Mouse (Mus musculus): ENCODE measurements around the gene Ugt1a9. TPM values are rescaled to one million over a fixed set of nuclear protein-coding genes. Genes with fewer than 3 reads are reported as not detected.
"Not testable (repeated sequence)": the region's sequence is repeated elsewhere in the genome, so short reads cannot be mapped to it uniquely, and the experiment has no call there.

The Ugt1a9 gene
- polyA plus RNA-seq, 1 experiment = not detected

DNA sequence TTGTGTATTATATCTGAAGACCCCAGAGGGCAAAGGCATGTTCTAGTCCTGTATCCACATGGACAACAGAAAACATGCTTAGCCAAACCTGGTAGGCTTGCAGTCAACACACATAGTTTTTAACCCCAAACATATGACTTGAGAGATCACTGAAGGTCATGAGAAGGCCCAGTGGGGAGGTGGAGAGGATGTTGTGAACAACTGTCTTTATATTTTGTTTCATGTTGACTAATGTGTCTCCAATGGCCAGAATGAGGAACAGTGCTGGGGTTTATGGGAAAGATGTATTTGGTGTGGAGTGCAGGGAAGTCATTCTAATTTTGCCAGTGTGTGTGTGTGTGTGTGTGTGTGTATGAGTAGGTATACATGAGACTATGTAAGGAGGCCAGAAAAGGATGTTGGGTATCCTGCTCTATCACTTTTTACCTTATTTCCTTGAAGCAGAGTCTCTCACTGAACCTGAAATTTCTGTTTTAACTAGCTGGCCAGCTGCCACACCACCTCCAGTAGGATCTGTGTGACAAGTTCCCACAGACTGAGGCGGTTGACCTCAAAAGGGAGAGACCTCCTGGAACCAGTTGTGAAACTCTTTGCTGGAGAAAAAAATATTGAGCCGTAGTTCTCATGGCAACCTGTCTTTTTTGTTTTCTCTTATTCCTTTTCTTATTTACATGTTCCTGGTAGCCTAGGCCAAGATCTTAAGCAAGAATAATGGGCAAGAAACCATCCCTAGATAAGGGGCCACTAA is 153.6 kb downstream of the Ugt1a9 start:
- H3K27me3 ChIP-seq (ENCODE audit: control insufficient read depth) = no peaks in the 10 kb centered on the region
- peaks cover 3% of the 10 kb centered on the region for H3K4me1 ChIP-seq (ENCODE audit: control insufficient read depth)
- H3K4me3 ChIP-seq (replicated peaks) = no peak overlapping the region
- TF ChIP-seq GATA1 (IDR thresholded peaks at IDR 0.05; ENCODE audit: low read length) (no peak), TAL1 (IDR thresholded peaks at IDR 0.05; ENCODE audit: low read length) (no peak)
- peaks cover 18% of the 10 kb centered on the region for H3K9me3 ChIP-seq (ENCODE audit: control insufficient read depth, low read length)
- no peaks in the 10 kb centered on the region for H3K36me3 ChIP-seq (ENCODE audit: control insufficient read depth)

GRCm38 (mm10) chr1:88225301-88225700 is 154.7 kb downstream of the Ugt1a9 start:
- H3K9me3 ChIP-seq (ENCODE audit: control insufficient read depth, low read length) = peaks cover 23% of the 10 kb centered on the region
- H3K27me3 ChIP-seq (ENCODE audit: control insufficient read depth); H3K36me3 ChIP-seq (ENCODE audit: control insufficient read depth); H3K4me1 ChIP-seq (ENCODE audit: control insufficient read depth); H3K4me3 ChIP-seq (replicated peaks): not testable (repeated sequence)

GRCm38 (mm10) chr1:88225741-88226140 is 155.1 kb downstream of the Ugt1a9 start:
- H3K36me3 ChIP-seq (ENCODE audit: control insufficient read depth) = no peaks in the 10 kb centered on the region
- TF ChIP-seq GATA1 (IDR thresholded peaks at IDR 0.05; ENCODE audit: low read length) = no peak
- TF ChIP-seq TAL1 (IDR thresholded peaks at IDR 0.05; ENCODE audit: low read length) = no peak
- H3K9me3 ChIP-seq (ENCODE audit: control insufficient read depth, low read length) = peaks cover 28% of the 10 kb centered on the region
- no peaks in the 10 kb centered on the region for H3K27me3 ChIP-seq (ENCODE audit: control insufficient read depth)
- H3K4me3 ChIP-seq (replicated peaks) = no peak overlapping the region
- H3K4me1 ChIP-seq (ENCODE audit: control insufficient read depth) = peaks cover 3% of the 10 kb centered on the region

DNA sequence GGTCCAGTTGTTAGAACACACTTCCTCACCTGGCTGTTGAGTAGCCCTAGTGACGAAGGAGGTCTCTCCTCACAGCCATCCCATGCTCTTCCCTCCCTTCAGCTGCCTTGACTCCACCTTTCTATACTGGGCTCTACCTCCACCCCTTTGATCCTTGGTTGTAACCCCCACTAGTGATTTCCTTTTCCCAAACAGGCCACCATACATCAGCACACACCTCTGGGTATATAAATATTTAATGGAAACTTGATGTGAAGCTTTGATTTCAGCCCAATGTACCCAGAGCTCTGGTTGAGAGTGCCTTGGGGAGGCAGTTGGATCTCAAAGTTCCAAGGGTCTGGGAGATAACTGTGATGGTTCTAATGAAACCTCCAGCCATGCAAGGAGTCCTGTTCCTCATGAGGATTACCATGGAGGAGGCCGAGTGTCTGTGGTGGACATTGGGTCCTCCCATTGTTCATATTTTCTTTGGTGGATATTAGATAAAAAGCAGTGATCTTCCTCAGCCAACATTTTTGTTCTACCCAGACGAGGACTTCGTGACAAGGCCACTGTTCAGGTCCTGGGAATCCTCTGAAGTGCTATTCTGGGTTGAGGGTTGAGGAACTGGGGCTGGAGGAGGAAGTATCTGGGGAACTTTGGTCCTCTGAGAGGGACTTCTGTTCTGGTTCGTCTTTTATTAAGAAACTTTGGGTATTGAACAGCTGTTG is 156.2 kb downstream of the Ugt1a9 start, which contains the start of gene Mroh2a:
TSS of gene Mroh2a (plus strand) at position 317 of the 710 bp plus-strand sequence.
- Histone ChIP-seq H3K36me3 (ENCODE audit: control insufficient read depth) (no peaks in the 10 kb centered on the region), H3K27me3 (ENCODE audit: control insufficient read depth) (no peaks in the 10 kb centered on the region), H3K9me3 (ENCODE audit: control insufficient read depth, low read length) (peaks cover 29% of the 10 kb centered on the region), H3K4me3 (replicated peaks) (no peak within 1 kb of the TSS), H3K4me1 (ENCODE audit: control insufficient read depth) (peaks cover 3% of the 10 kb centered on the region)
- TF ChIP-seq GATA1 (IDR thresholded peaks at IDR 0.05; ENCODE audit: low read length) = no peak
- TF ChIP-seq TAL1 (IDR thresholded peaks at IDR 0.05; ENCODE audit: low read length) = no peak

GRCm38 (mm10) chr1:88227482-88227881 is 156.9 kb downstream of the Ugt1a9 start:
- Histone ChIP-seq H3K9me3 (ENCODE audit: control insufficient read depth, low read length) (peaks cover 34% of the 10 kb centered on the region), H3K27me3 (ENCODE audit: control insufficient read depth) (no peaks in the 10 kb centered on the region), H3K4me3 (replicated peaks) (no peak overlapping the region), H3K4me1 (ENCODE audit: control insufficient read depth) (peaks cover 3% of the 10 kb centered on the region), H3K36me3 (ENCODE audit: control insufficient read depth) (no peaks in the 10 kb centered on the region)
- TF ChIP-seq TAL1 (IDR thresholded peaks at IDR 0.05; ENCODE audit: low read length) = no peak
- TF ChIP-seq GATA1 (IDR thresholded peaks at IDR 0.05; ENCODE audit: low read length) = no peak

GRCm38 (mm10) chr1:88228121-88228520 is 157.5 kb downstream of the Ugt1a9 start:
- H3K36me3 ChIP-seq (ENCODE audit: control insufficient read depth) = no peaks in the 10 kb centered on the region
- no peaks in the 10 kb centered on the region for H3K27me3 ChIP-seq (ENCODE audit: control insufficient read depth)
- no peak overlapping the region for H3K4me3 ChIP-seq (replicated peaks)
- peaks cover 3% of the 10 kb centered on the region for H3K4me1 ChIP-seq (ENCODE audit: control insufficient read depth)
- peaks cover 38% of the 10 kb centered on the region for H3K9me3 ChIP-seq (ENCODE audit: control insufficient read depth, low read length)
- TF ChIP-seq GATA1 (IDR thresholded peaks at IDR 0.05; ENCODE audit: low read length) (no peak), TAL1 (IDR thresholded peaks at IDR 0.05; ENCODE audit: low read length) (no peak)

DNA sequence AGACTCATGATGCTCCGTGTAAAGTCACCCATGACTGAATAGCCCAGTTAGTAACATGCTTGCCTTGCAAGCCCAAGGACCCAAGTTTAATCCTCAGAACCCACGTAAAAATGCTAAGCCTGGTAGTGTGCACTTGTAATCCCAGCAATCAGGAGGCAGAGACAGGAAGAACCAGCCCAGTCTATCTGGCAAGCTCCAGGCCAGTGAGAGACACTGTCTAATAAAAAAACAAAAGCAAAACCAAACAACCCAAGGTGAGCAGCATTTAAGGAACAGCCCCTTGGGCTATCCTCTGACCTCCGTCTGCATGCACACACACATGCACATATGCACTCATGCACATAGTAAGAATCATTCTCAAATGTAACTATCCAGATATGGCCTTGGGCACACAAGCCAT is 159.0 kb downstream of the Ugt1a9 start:
- no peaks in the 10 kb centered on the region for H3K36me3 ChIP-seq (ENCODE audit: control insufficient read depth)
- TF ChIP-seq GATA1 (IDR thresholded peaks at IDR 0.05; ENCODE audit: low read length) (no peak), TAL1 (IDR thresholded peaks at IDR 0.05; ENCODE audit: low read length) (no peak)
- H3K4me3 ChIP-seq (replicated peaks) = no peak overlapping the region
- peaks cover 48% of the 10 kb centered on the region for H3K9me3 ChIP-seq (ENCODE audit: control insufficient read depth, low read length)
- no peaks in the 10 kb centered on the region for H3K27me3 ChIP-seq (ENCODE audit: control insufficient read depth)
- H3K4me1 ChIP-seq (ENCODE audit: control insufficient read depth) = peaks cover 3% of the 10 kb centered on the region

DNA sequence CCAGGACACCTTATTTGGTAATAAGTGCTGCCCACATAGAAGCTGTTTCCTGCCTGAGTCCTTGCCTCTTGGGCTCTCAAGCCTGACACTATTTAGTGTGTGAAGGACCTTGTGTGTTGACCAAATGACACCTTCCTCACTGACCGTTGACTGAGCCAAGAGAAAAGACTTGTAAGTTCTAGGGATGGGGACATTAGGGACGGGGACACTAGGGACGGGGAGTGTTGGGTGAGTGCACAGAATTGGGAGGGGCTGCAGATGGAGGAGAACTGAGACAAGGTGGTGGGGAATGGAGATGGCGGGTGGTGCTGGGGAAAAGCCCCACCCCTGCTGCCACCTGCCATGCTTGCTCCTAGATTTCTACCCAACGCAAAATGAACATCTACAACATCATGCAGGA is 159.4 kb downstream of the Ugt1a9 start:
- Histone ChIP-seq H3K36me3 (ENCODE audit: control insufficient read depth) (no peaks in the 10 kb centered on the region), H3K4me1 (ENCODE audit: control insufficient read depth) (peaks cover 3% of the 10 kb centered on the region), H3K27me3 (ENCODE audit: control insufficient read depth) (0 out of 2 replicates have a peak, but pooled peaks cover 2% of the 10 kb centered on the region), H3K9me3 (ENCODE audit: control insufficient read depth, low read length) (peaks cover 52% of the 10 kb centered on the region), H3K4me3 (replicated peaks) (no peak overlapping the region)
- TF ChIP-seq TAL1 (IDR thresholded peaks at IDR 0.05; ENCODE audit: low read length) (no peak), GATA1 (IDR thresholded peaks at IDR 0.05; ENCODE audit: low read length) (no peak)

DNA sequence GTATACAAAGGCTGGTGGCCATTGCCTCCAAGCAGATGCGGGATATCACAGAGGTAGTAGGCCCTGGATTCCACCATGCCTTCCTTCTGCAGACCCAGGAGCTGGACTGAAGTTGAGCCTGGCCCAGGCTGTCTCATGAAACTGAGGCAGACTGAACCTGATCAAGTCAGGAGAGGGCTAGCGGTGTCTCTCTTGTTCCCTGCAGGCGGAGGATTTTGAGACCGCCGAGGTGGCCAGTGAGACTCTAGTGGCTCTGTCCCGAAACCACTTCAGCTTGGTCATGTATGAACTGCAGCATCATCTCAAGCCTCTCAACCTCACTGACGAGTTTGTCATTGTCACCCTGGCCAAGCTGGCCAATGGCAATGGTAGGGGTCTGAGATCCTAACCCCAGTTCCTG is 159.8 kb downstream of the Ugt1a9 start:
- Histone ChIP-seq H3K27me3 (ENCODE audit: control insufficient read depth) (peaks cover 5% of the 10 kb centered on the region; the same call in 1 of the 2 replicates), H3K9me3 (ENCODE audit: control insufficient read depth, low read length) (peaks cover 56% of the 10 kb centered on the region), H3K4me3 (replicated peaks) (no peak overlapping the region), H3K36me3 (ENCODE audit: control insufficient read depth) (no peaks in the 10 kb centered on the region), H3K4me1 (ENCODE audit: control insufficient read depth) (peaks cover 3% of the 10 kb centered on the region)
- TF ChIP-seq TAL1 (IDR thresholded peaks at IDR 0.05; ENCODE audit: low read length) (no peak), GATA1 (IDR thresholded peaks at IDR 0.05; ENCODE audit: low read length) (no peak)

All from erythroblast, embryonic 14.5 days (primary cell).